Mouse (Mus musculus): ENCODE data around the gene 6030498E09Rik. TPM values are rescaled to one million over a fixed set of nuclear protein-coding genes. Genes with fewer than 3 reads are reported as not detected.

The 6030498E09Rik gene
- not detected in 2 replicates for polyA plus RNA-seq (2015; fragmentation: Nextera tagmentation; extraction: Ambion mirVana)

- Histone ChIP-seq H3K27me3 (ENCODE audit: control insufficient read depth, insufficient read depth, low read depth, low read length) (no peaks in the 10 kb centered on the region), H3K36me3 (ENCODE audit: control insufficient read depth, insufficient read depth) (no peaks in the 10 kb centered on the region), H3K9me3 (replicated peaks; ENCODE audit: control insufficient read depth, low read length) (no peaks in the 10 kb centered on the region), H3K9ac (ENCODE audit: low read depth, low read length) (no peak within 1 kb of the TSS), H3K27ac (ENCODE audit: low read length) (no peak within 1 kb of the TSS), H3K4me3 (ENCODE audit: low read depth, low read length) (no peak within 1 kb of the TSS), H3K4me2 (ENCODE audit: low read depth, low read length) (no peak within 1 kb of the TSS), H3K4me1 (ENCODE audit: control insufficient read depth, low read depth, low read length) (no peaks in the 10 kb centered on the region)
- ATAC-seq (ENCODE audit: low read depth), result no peak
- WGBS (ENCODE audit: insufficient replicate concordance), result 32% methylated on average over 9 of the region's 9 CpGs
These were observed at the start of gene 6030498E09Rik for GRCm38 (mm10) chrX:38772478-38772877. TSS of gene 6030498E09Rik (plus strand) at chrX:38772671.

- Histone ChIP-seq H3K36me3 (ENCODE audit: control insufficient read depth, insufficient read depth) (no peaks in the 10 kb centered on the region), H3K4me2 (ENCODE audit: low read depth, low read length) (no peak overlapping the region), H3K27ac (ENCODE audit: low read length) (no peak overlapping the region), H3K27me3 (ENCODE audit: control insufficient read depth, insufficient read depth, low read depth, low read length) (no peaks in the 10 kb centered on the region), H3K9me3 (replicated peaks; ENCODE audit: control insufficient read depth, low read length) (no peaks in the 10 kb centered on the region), H3K4me1 (ENCODE audit: control insufficient read depth, low read depth, low read length) (no peaks in the 10 kb centered on the region), H3K4me3 (ENCODE audit: low read depth, low read length) (no peak overlapping the region), H3K9ac (ENCODE audit: low read depth, low read length) (no peak overlapping the region)
- 36% methylated on average over 5 of the region's 5 CpGs for WGBS (ENCODE audit: insufficient replicate concordance)
- no peak for ATAC-seq (ENCODE audit: low read depth)
These were observed 42.4 kb upstream of the 6030498E09Rik start for GRCm38 (mm10) chrX:38730081-38730480.

DNA sequence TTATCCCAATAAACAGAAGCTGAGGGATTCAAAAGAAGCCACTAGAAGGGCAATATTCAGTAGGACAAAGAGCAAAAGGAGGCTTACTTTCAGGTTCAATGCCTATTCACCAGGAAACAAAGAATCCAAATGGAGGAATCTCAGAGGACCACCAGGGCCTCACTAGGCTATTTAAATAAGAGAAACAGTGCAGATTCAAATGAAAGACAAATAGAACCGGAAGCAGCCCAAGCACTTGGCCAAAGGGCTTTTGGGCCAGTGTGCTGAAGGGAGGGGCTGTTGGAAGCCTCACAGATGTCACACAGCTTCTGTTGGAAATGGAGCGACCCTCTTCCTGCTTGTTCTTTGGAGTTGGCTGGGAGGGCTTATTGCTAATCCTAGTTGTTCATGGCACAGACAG is 41.8 kb upstream of the 6030498E09Rik start:
- Histone ChIP-seq H3K27me3 (ENCODE audit: control insufficient read depth, insufficient read depth, low read depth, low read length) (no peaks in the 10 kb centered on the region), H3K4me3 (ENCODE audit: low read depth, low read length) (no peak overlapping the region), H3K4me2 (ENCODE audit: low read depth, low read length) (no peak overlapping the region), H3K9me3 (replicated peaks; ENCODE audit: control insufficient read depth, low read length) (no peaks in the 10 kb centered on the region), H3K27ac (ENCODE audit: low read length) (no peak overlapping the region), H3K4me1 (ENCODE audit: control insufficient read depth, low read depth, low read length) (no peaks in the 10 kb centered on the region), H3K36me3 (ENCODE audit: control insufficient read depth, insufficient read depth) (no peaks in the 10 kb centered on the region), H3K9ac (ENCODE audit: low read depth, low read length) (no peak overlapping the region)
- 64% methylated on average over 2 of the region's 2 CpGs for WGBS (ENCODE audit: insufficient replicate concordance)
- no peak for ATAC-seq (ENCODE audit: low read depth)

DNA sequence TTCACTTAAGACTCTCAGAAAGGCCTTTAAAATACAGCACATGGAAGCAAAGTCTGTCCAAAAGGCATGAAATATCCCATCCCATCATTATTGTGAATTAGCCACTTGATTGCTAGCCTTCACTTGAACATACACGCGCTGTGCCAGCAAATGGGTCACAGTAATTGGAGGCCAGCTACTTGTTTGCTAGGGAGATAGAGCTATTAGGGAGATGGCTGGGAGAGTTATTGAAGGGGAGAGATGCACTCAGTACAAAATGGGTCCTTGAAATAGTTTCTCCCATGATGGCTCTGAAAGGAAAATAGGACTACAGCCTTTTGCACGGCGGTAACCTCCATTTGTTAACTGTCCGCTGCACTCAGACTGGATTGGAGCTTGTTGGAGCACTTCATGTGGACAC is 38.8 kb upstream of the 6030498E09Rik start:
- no peak for ATAC-seq (ENCODE audit: low read depth)
- no peak overlapping the region for H3K4me3 ChIP-seq (ENCODE audit: low read depth, low read length)
- H3K4me1 ChIP-seq (ENCODE audit: control insufficient read depth, low read depth, low read length), result no peaks in the 10 kb centered on the region
- WGBS (ENCODE audit: insufficient replicate concordance), result 88% methylated on average over 5 of the region's 5 CpGs
- no peak overlapping the region for H3K27ac ChIP-seq (ENCODE audit: low read length)
- H3K4me2 ChIP-seq (ENCODE audit: low read depth, low read length), result no peak overlapping the region
- no peaks in the 10 kb centered on the region for H3K9me3 ChIP-seq (replicated peaks; ENCODE audit: control insufficient read depth, low read length)
- H3K27me3 ChIP-seq (ENCODE audit: control insufficient read depth, insufficient read depth, low read depth, low read length), result no peaks in the 10 kb centered on the region
- H3K36me3 ChIP-seq (ENCODE audit: control insufficient read depth, insufficient read depth), result no peaks in the 10 kb centered on the region
- H3K9ac ChIP-seq (ENCODE audit: low read depth, low read length), result no peak overlapping the region

DNA sequence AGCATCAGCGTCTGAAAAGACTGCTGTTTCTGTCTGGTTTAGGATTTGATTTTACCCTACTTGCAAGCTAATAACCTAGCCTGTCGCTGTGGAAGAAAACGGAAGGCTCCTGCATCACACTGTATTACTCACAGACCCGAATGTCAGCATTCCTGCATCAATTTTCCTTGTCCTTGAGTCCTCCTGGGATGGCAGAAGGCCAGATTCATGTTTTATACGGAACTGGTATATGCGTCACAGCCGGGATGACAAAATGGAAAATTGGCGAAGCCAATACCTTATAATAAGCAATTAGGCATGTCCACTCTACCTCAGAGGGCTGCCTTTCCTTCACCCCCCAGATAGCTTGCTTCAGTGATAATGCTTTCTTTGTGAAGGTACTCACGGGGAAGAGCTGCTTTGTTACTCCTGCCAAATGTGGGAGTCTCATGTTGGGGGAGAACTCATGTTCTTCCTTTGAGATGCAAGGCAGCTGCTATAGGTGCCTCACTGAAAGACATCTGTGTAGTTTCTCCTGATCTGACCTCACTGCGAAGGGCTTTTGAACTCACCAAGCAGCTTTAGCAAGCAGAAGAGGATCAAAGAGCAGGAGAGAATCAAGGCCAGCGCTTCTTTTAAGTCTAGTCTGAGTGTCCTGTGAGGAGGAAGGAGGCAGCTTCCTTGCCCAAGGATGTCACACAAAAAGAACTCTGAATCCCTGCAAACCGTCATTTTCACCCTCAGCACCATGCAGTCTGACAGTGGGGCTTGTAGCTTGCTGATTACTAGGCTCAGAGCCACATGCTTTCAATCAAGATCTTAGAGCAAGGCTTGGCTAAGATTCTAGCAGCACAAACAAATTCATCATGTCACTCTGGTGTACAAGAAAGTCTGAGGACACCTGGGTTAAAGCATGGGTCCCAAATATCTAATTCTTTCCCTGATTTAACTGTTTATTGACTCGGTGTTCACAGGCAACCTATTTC is 37.3 kb upstream of the 6030498E09Rik start:
- no peak overlapping the region for H3K4me3 ChIP-seq (ENCODE audit: low read depth, low read length)
- H3K4me1 ChIP-seq (ENCODE audit: control insufficient read depth, low read depth, low read length), result no peaks in the 10 kb centered on the region
- no peaks in the 10 kb centered on the region for H3K9me3 ChIP-seq (replicated peaks; ENCODE audit: control insufficient read depth, low read length)
- no peaks in the 10 kb centered on the region for H3K36me3 ChIP-seq (ENCODE audit: control insufficient read depth, insufficient read depth)
- no peaks in the 10 kb centered on the region for H3K27me3 ChIP-seq (ENCODE audit: control insufficient read depth, insufficient read depth, low read depth, low read length)
- 63% methylated on average over 13 of the region's 13 CpGs for WGBS (ENCODE audit: insufficient replicate concordance)
- no peak overlapping the region for H3K27ac ChIP-seq (ENCODE audit: low read length)
- no peak for ATAC-seq (ENCODE audit: low read depth)
- no peak overlapping the region for H3K4me2 ChIP-seq (ENCODE audit: low read depth, low read length)
- H3K9ac ChIP-seq (ENCODE audit: low read depth, low read length), result no peak overlapping the region

- H3K27ac ChIP-seq (ENCODE audit: low read length), result no peak overlapping the region
- no peaks in the 10 kb centered on the region for H3K4me1 ChIP-seq (ENCODE audit: control insufficient read depth, low read depth, low read length)
- H3K4me2 ChIP-seq (ENCODE audit: low read depth, low read length), result no peak overlapping the region
- no peaks in the 10 kb centered on the region for H3K9me3 ChIP-seq (replicated peaks; ENCODE audit: control insufficient read depth, low read length)
- H3K4me3 ChIP-seq (ENCODE audit: low read depth, low read length), result no peak overlapping the region
- WGBS (ENCODE audit: insufficient replicate concordance), result 59% methylated on average over 2 of the region's 2 CpGs
- no peak overlapping the region for H3K9ac ChIP-seq (ENCODE audit: low read depth, low read length)
- H3K36me3 ChIP-seq (ENCODE audit: control insufficient read depth, insufficient read depth), result no peaks in the 10 kb centered on the region
- ATAC-seq (ENCODE audit: low read depth), result no peak
- no peaks in the 10 kb centered on the region for H3K27me3 ChIP-seq (ENCODE audit: control insufficient read depth, insufficient read depth, low read depth, low read length)
These were observed 1.0 kb upstream of the 6030498E09Rik start for GRCm38 (mm10) chrX:38771453-38771852.

DNA sequence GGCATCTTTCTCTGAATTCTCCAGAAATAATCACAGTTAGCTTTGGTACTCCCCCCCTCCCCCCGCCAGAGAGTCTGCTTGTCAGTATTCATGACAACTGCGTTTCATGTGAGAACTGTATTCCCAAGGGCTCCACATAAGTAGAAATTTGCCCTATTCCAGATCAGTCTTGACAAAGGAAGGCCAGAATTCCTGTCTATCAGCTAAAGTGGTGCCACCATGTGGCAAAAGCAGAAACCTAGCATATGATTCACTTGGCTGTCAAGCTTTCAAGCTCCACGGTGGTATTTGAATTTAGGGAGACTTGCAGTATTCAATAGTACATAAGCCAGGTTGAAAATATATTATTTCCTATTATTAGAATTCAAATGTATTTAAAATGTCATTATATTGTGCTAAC is 585 bp upstream of the 6030498E09Rik start:
- no peaks in the 10 kb centered on the region for H3K4me1 ChIP-seq (ENCODE audit: control insufficient read depth, low read depth, low read length)
- H3K27ac ChIP-seq (ENCODE audit: low read length), result no peak overlapping the region
- no peak for ATAC-seq (ENCODE audit: low read depth)
- no peaks in the 10 kb centered on the region for H3K27me3 ChIP-seq (ENCODE audit: control insufficient read depth, insufficient read depth, low read depth, low read length)
- no peak overlapping the region for H3K4me3 ChIP-seq (ENCODE audit: low read depth, low read length)
- WGBS (ENCODE audit: insufficient replicate concordance), result 30% methylated on average over 3 of the region's 3 CpGs
- no peak overlapping the region for H3K4me2 ChIP-seq (ENCODE audit: low read depth, low read length)
- no peak overlapping the region for H3K9ac ChIP-seq (ENCODE audit: low read depth, low read length)
- H3K36me3 ChIP-seq (ENCODE audit: control insufficient read depth, insufficient read depth), result no peaks in the 10 kb centered on the region
- H3K9me3 ChIP-seq (replicated peaks; ENCODE audit: control insufficient read depth, low read length), result no peaks in the 10 kb centered on the region

DNA sequence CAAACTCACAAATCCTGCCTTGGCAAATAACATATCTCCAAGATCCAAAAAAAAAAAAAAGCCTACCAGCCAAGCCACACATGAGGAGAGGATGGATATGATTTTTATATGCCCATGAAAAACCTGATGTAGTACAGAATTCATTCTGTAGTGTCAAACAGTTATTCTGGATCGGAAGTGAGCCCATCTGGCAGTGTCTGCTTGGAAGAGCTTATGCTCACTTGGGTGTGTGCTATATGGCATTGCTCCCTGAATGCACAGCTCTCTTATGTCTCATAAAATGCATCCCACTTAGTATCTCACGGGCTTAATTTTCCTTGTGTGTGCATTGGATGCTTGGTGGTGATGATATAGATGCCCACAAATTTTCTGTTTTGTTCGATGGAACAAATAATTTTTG is 21.9 kb downstream of the 6030498E09Rik start:
- H3K9me3 ChIP-seq (replicated peaks; ENCODE audit: control insufficient read depth, low read length), result no peaks in the 10 kb centered on the region
- H3K4me2 ChIP-seq (ENCODE audit: low read depth, low read length), result no peak overlapping the region
- ATAC-seq (ENCODE audit: low read depth), result no peak
- H3K4me3 ChIP-seq (ENCODE audit: low read depth, low read length), result no peak overlapping the region
- H3K27me3 ChIP-seq (ENCODE audit: control insufficient read depth, insufficient read depth, low read depth, low read length), result no peaks in the 10 kb centered on the region
- H3K27ac ChIP-seq (ENCODE audit: low read length), result no peak overlapping the region
- 48% methylated on average over 3 of the region's 3 CpGs for WGBS (ENCODE audit: insufficient replicate concordance)
- H3K36me3 ChIP-seq (ENCODE audit: control insufficient read depth, insufficient read depth), result no peaks in the 10 kb centered on the region
- no peaks in the 10 kb centered on the region for H3K4me1 ChIP-seq (ENCODE audit: control insufficient read depth, low read depth, low read length)
- H3K9ac ChIP-seq (ENCODE audit: low read depth, low read length), result no peak overlapping the region

GRCm38 (mm10) chrX:38813934-38814333 is 41.5 kb downstream of the 6030498E09Rik start:
- no peaks in the 10 kb centered on the region for H3K36me3 ChIP-seq (ENCODE audit: control insufficient read depth, insufficient read depth)
- H3K9me3 ChIP-seq (replicated peaks; ENCODE audit: control insufficient read depth, low read length), result no peaks in the 10 kb centered on the region
- no peak overlapping the region for H3K9ac ChIP-seq (ENCODE audit: low read depth, low read length)
- no peak overlapping the region for H3K4me2 ChIP-seq (ENCODE audit: low read depth, low read length)
- 63% methylated on average over 3 of the region's 3 CpGs for WGBS (ENCODE audit: insufficient replicate concordance)
- ATAC-seq (ENCODE audit: low read depth), result no peak
- no peak overlapping the region for H3K4me3 ChIP-seq (ENCODE audit: low read depth, low read length)
- no peak overlapping the region for H3K27ac ChIP-seq (ENCODE audit: low read length)
- no peaks in the 10 kb centered on the region for H3K4me1 ChIP-seq (ENCODE audit: control insufficient read depth, low read depth, low read length)
- H3K27me3 ChIP-seq (ENCODE audit: control insufficient read depth, insufficient read depth, low read depth, low read length), result no peaks in the 10 kb centered on the region

Data from liver, embryonic 16.5 days (tissue).